Mouse (Mus musculus): Measurements from ENCODE around the gene Fars2. TPM values are rescaled to one million over a fixed set of nuclear protein-coding genes. Genes with fewer than 3 reads are reported as not detected.

Gene Fars2
- total RNA-seq (2015; ENCODE audit: low replicate concordance) (42.0 and 45.2 TPM in 2 replicates), total RNA-seq (2017; ENCODE audit: low replicate concordance) (51.2 and 82.0 TPM in 2 replicates)

DNA sequence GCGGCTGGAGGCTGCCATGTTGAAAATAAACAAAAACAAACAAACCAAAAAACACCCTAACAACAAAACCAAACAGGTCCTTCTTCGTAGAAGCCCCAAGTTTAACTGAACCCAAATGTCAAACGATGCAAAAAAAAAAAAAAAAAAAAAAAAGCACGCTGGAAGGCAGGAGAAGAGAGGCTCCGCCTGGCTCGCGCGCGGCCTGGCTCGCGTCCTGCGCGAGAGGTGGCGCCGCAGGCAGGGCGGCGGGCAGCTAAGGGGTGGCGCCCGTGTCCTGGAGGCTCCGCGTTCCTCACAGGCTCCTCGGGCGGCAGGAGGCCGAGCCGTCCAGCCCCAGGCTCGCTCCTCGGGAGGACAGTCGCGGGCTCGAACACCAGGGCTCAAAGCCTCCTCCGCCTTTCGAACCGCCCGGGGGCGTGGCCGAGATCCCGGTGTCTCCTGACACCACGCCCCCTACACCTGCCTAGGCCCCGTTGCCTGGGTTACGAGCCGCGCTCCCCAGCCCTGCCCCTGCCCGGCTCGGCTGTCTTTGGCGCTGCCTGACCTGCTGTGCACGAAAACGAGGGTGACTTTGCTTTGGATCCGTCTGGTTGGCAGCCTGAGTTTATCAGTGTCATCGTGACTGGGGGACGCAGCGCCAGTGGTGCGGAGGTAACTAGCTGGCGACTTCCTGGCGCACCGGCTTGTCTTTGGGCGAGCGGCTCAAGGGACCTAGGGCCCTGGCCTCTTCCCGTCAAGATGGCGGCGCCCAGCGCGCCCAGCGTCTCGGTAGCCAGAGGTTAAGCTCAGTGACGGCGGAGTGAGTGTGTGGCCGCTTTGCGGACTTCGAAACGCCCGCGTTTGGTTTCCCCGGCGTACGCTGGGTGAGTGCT lies at the start of gene Fars2, which contains the start of gene Lyrm4:
Gene Fars2, plus strand, starts transcription at position 270 of the 872 bp plus-strand sequence.
Gene Lyrm4, minus strand, starts transcription at position 384 of the 872 bp plus-strand sequence.
- peak; percentile 91 for ATAC-seq (replicated peaks; ENCODE audit: low FRiP score, poor library complexity, severe bottlenecking)

DNA sequence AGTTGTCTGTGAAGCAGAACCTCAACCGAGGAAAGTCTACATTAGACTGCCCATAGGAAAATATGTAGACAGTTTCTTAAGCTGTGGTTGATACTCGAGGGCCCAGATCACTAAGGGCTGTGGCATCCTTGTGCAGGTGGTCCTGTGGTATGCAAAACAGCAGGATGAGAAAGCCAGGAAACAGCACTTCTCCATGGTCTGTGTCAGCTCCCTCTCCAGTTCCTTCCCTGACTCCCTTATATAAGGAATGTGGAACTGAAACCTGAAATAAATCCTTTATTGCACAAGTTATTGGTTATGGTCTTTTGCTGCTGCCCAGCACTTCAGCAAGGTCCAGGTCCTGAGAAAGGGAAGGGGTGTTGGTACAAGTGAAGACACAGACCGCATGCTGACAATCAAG lies 42.7 kb upstream of the Fars2 start:
- ATAC-seq (replicated peaks; ENCODE audit: low FRiP score, poor library complexity, severe bottlenecking), result no peak

DNA sequence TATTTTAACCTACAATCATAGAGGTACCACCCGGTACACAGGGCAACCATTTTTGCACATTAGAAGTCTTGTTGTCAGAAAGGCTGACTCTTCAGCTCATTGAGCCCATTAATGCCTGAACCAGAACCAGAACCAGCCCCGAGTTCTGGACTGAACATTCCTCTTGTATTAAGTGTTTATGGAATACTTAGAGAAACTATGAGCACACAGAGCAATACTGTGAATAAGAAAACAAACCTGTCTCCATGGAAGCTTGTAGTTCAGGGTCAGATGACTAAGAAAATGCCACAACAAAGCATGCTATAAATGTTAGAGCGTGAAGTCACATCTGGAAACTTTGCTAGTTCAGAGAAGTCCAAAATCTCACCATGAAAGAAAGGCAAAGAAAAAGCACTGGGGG lies 35.6 kb upstream of the Fars2 start:
- ATAC-seq (replicated peaks; ENCODE audit: low FRiP score, poor library complexity, severe bottlenecking), result no peak

DNA sequence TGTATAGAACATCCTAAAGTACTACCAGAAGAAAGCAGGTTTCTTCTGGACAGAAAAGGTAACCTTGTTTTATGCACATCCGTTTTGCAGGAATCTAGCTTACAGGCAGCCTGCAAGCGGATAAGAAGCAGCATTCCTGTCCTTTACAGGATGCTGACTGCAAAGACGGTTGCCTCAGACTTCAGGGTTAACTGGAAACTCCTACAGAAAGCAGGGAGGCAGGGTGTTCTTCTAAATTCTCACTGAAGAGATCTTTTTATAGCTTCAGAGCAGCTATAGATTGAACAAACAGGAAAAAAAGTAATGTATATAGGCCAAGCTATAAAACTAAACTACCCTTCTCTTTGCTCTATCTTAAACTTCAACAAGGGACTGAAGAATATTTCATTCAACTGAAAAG lies 32.5 kb upstream of the Fars2 start:
- ATAC-seq (replicated peaks; ENCODE audit: low FRiP score, poor library complexity, severe bottlenecking), result no peak

DNA sequence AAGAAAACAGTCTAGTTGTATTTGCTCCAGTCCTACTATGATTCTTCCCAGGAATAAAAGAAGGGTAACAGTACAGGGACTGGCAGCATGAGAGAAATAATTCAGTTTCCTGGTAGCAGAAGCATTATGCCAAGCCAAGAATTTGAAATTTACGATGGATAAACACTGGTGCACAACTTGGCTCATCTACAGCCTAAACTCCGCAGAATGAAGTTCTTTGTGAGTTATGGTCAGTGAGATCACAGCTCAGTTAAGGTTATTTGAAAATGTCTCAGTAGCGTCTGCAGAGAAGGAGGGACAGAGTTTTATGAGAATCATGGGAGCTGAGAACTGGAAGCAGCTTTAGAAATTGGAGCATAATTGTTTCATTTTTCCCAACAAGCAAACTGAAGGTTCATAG lies 31.2 kb upstream of the Fars2 start:
- ATAC-seq (replicated peaks; ENCODE audit: low FRiP score, poor library complexity, severe bottlenecking), result no peak

DNA sequence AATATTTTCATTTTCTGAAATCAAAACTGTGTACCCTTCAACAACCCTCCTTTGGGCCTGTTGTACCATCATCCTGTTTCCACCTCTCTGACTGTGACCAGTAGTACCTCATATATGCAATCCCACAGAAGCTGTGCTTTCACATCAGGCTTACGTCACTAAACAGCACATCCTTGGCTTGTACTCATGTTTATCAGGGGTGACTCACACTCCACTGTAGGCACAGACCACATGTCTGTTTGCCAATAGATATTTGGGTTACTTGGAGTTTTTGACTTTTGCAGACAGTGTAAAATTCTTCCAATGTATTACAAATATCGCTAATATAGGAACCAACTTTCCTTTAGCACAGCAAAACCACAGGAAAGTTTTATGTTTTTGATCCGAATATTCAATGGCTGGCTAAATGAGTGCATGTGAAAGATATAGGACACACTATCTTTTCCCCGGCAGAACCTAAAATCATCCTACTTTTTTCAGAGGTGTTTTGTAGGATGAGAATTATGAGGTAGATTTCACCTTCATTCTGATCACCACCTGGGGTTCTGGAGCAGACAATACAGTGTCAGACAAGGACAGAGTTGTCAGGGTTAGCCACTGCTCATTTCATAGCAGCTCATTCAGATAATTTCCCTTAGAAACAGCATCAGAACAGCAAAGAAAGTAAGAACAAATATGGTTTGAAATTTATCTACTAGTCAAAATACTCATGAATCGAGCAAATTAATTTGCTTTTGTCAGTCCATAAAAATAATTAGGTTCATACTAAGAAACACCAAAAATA lies 30.4 kb upstream of the Fars2 start:
- peak; percentile 94 for ATAC-seq (replicated peaks; ENCODE audit: low FRiP score, poor library complexity, severe bottlenecking)

DNA sequence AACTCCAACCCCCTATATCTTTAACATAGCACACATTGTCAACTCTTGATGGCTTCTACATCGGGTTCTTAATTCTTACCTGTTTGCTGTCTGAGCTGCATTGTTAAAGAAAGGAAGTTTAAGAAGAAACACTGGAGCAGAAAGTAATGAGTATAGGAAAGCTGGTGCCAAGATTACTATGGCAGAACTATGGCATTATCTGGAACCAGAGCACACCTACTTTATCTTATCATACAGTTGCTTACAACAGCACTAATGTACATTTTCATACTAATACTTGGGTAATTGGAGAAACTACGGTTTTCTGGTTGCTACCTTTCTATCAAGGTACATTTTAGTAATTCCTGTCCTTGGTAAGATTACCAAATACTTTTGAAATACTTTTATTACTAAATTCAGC lies 29.8 kb upstream of the Fars2 start:
- ATAC-seq (replicated peaks; ENCODE audit: low FRiP score, poor library complexity, severe bottlenecking), result peak; percentile 36; the same call in 1 of the 2 replicates

DNA sequence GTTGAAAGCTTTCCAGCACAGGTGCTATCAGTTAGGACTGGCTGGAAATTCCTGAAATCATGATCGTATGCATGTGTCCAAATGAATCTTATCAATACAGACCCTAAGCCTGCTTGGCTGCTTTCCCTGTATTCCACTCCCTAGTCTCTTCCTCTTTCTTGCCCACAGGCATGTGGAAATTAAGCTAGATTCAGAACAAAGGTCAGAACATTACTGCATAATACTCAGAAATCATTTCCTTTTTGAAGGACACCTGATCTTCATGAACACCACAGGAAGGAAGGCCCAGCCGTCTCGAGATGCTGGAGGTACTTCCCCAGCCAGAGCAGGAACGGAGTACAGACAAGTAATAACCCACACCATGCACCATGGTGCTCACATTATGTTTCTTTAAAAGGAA lies 29.0 kb upstream of the Fars2 start:
- no peak for ATAC-seq (replicated peaks; ENCODE audit: low FRiP score, poor library complexity, severe bottlenecking)

DNA sequence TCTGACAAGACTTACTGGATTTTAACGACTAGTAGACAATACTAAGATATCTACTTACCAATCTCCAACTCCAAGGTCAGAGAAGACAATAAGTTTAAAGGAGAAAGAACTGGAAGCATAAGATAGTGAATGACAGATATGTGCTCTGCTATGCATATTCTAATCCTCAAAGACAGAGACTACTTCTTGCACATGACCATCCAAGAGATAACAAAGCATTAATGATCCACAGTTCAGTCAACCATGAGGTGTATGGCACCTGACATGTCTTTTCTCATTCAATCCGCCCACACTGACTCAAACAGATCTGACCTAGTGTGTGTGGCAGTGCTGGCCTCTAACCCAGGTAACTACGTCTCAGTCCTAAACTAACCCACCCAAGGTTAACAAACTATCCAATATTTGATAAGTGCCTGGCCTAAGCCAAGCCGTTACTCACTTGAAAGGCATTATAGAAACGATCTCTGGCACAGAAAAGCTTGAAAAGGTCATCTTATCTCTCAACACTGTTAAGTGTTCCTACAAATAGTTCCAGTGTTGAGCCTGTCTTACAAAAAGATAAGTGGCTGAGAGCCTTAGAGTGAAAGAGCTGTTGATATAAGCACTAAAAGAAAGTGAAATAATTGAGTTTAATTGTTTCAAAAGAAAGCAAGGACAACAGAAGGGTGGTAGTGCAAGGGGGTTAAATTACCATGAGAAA lies 20.4 kb upstream of the Fars2 start:
- ATAC-seq (replicated peaks; ENCODE audit: low FRiP score, poor library complexity, severe bottlenecking), result peak; percentile 50; the same call in 1 of the 2 replicates

DNA sequence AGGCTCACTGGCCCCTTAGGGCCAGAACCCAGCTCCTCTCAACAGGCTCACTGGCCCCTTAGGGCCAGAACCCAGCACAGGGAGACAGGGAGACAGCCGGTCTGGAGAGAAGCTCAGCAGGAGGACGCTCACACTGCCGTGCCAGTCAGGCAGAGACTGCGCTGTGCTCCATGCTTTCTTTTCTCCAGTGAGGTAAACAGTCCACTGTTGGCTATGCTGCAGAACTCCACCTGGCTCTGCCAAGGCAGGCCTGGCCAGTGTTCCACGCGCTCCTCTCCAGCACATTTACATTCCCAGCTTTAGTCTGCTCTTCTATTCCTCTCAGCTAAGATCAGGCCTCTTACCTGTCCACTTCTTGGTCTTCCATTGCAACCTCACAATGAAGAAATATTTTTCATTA lies 11.6 kb upstream of the Fars2 start:
- ATAC-seq (replicated peaks; ENCODE audit: low FRiP score, poor library complexity, severe bottlenecking), result no peak

DNA sequence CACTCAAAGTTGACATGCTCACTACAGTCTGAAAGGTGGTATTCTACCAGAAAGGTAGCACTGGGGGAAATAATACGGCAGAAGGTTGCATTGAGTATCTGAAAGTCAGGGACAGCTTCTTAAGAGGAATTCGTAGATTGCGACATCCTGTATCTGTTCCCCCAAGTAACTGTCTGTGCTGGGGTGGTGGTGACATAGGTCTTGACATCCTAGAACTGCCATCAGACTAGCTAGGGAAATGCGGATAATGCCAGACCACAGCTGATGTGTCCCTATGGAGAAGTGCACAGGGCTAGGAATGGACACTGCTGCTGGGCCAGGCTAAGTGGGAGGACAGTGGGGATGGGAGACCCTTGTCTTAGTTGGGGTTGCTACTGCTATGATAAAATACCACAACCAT lies 8.7 kb upstream of the Fars2 start:
- no peak for ATAC-seq (replicated peaks; ENCODE audit: low FRiP score, poor library complexity, severe bottlenecking)

DNA sequence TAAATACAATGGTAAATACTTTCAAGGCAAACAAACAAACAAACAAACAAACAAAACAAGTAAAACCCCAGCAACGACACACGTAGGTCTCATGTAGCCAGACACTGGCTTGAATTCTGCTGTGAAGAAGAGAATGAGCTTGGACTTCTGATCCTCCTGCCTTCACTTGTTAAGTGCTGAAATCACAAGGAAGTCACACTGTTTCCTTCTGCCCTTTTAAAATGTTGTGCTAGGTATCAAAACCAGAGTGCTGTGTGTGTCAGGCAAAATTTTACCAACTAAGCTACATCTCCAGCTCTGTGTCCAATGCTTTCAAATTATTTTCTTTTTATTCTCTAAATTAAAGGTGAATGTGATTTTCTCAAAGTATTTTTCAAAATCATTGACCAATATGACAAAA lies 5.9 kb upstream of the Fars2 start:
- no peak for ATAC-seq (replicated peaks; ENCODE audit: low FRiP score, poor library complexity, severe bottlenecking)

DNA sequence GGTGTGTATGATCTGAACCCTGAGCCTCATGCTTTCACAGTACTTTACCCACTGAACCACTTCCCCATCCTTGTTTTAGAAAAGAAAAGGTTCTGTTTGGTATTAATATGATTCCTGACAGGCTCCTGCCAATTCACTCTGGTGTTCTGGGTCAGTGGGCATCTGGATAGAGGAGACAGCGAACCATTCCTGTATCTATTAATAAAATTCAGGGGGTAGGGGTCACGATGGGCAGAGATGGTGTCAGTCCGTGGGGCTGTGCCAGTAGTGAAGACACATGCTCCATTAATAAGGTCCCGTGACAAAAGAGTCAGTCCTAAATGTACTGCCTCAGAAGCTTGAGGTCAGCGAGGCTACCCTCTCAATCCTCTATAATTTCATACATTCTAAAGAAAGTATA lies 4.0 kb upstream of the Fars2 start:
- ATAC-seq (replicated peaks; ENCODE audit: low FRiP score, poor library complexity, severe bottlenecking), result no peak

DNA sequence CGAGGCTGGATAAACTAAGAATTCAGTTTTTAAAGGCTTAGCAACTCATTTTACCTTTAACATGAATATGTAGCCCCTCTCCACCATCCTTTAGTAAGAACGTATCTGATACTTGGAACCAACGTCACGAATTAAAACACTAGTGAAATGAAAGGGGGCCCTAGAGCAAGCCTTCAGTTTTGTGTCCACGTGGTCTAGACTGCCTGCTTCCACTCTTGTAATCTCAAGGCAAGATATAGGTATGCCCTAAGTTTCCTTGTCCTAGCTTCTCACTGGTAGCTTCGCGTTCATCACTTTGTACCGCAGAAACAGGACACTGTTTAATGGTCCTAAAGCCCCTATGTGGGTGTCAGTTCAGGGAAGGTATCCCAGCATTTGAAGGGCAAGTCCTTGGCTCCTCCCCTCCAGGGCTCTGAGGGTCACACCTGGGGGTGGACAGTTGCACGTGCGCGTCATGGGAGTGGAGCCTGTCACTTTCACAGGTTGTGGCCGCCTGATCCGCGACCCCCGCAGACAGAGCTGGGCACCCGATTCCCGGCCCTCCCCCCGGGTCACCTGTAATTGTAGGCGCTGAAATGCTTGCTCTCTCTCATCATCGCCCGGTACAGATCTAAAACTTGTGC lies 581 bp upstream of the Fars2 start:
- peak; percentile 60 for ATAC-seq (replicated peaks; ENCODE audit: low FRiP score, poor library complexity, severe bottlenecking)

DNA sequence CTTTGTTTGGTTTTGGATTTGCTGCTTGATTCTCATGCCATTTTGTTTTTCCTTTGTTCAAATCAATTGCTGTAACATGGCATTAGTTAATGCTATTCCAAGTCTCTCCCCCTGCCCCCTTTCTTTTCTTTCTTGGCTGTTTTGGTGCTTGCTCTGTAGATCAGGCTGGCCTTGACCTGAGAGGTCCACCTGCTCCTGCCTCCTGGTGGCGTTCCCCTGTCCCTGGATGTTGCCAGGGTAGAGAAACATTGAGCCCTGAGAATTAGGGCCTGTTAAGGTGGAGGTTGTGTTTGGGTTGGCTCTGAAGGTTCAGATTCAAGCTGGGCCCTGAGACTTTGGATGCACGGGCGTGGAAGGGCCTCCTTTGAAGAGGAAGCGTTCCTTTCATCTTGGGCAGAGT lies 2.5 kb downstream of the Fars2 start:
- no peak for ATAC-seq (replicated peaks; ENCODE audit: low FRiP score, poor library complexity, severe bottlenecking)

DNA sequence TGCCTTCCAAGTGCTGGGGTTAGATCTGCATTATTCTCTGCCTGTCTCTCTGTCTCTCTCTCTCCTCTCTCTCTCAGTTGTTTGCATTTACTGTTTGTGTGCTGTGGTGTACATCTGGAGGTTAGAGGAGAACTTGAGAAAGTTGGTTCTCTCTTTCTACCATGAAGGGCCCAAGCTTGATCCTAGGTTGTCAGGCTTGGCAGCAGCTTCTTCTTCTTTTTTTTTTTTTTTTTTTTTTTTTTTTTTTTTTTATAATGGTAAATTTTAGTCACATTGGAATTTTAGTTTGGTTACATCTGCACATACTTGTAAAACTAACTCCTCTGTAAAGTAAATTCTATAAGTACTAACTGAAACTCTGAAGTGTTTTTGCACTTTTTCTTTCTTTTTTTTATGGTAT lies 3.4 kb downstream of the Fars2 start:
- no peak for ATAC-seq (replicated peaks; ENCODE audit: low FRiP score, poor library complexity, severe bottlenecking)

DNA sequence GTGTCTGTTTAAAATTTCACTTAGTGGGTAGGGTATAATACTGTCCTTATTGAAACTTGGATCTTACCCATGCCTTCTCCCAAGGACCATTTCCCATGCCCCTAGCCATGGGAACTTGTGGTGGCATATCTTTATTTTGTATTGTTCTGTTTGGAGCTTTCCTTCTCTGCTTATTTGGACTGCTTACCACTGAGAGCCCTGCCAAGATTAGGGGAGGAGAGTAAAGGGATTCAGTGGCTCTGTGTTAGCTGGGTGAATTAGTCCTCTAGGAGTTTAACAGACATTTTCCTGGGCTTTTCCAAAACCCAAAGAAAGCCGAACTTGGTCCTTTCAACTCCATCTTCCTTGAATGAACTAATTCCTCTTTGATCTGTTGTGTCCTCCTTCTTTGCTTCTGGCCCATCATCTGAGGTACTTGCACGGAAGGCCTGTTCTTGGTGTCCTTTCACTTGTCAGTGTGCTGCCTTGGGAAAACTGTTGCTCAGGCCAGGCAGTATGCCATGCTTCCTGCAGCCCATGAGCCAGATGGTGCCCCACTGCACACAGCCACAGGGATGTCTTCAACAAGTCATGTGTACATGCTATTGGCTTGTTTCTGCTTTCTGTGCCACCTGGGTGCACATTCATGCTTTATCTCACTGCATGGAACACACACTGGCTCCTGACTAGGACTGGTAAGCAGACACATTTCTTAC lies 12.3 kb downstream of the Fars2 start:
- ATAC-seq (replicated peaks; ENCODE audit: low FRiP score, poor library complexity, severe bottlenecking), result no peak

DNA sequence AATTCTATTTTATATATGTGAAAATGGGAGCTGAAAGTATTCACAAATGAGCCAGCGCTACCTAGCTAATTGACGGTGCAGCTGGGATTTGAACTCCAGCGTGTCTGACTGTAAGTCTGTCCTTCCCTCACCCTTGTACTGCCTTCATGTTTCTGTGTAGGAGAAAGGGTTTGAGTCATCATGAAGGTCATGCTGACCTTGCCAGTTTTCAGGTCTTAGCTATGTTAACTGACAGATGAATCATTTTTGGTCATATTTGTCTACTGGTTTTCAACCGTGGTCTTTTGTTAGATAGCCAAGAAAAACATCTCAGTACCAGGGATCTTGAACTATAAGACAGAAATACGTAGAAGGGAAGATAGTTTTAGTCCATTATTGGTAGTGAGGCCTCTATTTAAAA lies 14.2 kb downstream of the Fars2 start:
- no peak for ATAC-seq (replicated peaks; ENCODE audit: low FRiP score, poor library complexity, severe bottlenecking)

DNA sequence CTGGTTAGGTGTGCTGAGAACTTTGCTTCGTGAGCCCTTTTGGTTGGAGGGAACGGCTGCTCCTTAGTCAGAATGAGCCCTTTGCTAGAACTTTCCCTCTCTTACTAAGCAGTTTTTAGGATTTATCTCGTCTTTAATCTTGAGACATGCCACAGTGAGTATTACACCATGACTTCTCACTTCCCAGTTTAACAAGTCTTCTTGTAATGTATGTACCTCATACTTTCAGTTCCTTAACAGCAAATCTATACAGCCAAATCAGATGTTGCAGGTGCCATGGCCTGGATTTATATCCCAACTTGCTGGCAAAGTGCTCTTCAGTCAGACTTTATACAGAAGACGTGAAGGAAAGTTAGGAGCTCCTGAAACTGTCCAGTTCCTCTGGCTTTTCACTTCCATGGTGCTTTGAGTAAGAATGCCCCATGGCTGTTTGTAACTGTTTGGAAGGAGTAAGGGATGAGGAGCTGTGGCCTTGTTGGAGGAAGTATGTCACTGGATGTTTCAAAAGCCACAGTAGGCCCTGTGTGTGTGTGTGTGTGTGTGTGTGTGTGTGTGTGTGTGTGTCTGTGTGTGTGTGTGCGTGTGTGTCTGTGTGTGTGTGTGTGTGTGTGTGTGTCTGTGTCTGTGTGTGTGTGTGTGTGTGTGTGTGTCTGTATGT lies 14.9 kb downstream of the Fars2 start:
- ATAC-seq (replicated peaks; ENCODE audit: low FRiP score, poor library complexity, severe bottlenecking), result no peak
